ENCODE assay signal across 8 mouse cellular contexts in the genomic region with DNA sequence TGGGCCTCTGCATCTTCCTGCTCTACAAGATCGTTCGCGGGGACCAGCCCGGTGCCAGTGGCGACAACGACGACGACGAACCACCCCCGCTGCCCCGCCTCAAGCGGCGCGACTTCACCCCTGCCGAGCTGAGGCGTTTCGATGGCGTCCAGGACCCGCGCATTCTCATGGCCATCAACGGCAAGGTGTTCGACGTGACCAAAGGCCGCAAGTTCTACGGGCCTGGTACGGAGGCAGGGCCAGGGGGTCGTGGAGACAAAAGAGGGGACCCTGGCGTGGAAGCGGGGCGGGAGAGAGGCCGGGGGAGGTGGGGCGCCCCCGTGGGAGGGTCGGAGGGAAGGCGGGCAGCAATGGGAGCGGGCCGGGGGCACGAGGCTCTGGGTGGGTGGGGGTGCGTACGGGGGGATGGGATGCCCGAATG. TPM values are rescaled to one million over a fixed set of nuclear protein-coding genes. Genes with fewer than 3 reads are reported as not detected.
DNase-seq lines count a peak whose midpoint lies in the region; ATAC-seq and TF ChIP-seq lines count a peak whose summit lies in the region.

No protein-coding gene starts in this region.

- ATAC-seq in heart, embryonic 12.5 days (ENCODE audit: insufficient number of reproducible peaks, low FRiP score) = peak; percentile 66
- peak; percentile 67 for ATAC-seq in forebrain, embryonic 13.5 days

- DNase-seq in heart, postnatal 10 days = no peak
- DNase-seq in right cerebral cortex, postnatal 36 days (ENCODE audit: low spot score in 2 of 2) = no peak
- DNase-seq in frontal cortex, adult 2 months (ENCODE audit: extremely low spot score in 1 of 2, low spot score in 1 of 2) = no peak
- no peak for DNase-seq in urinary bladder, postnatal 14 days (ENCODE audit: low spot score)

- H3K79me2 ChIP-seq in macrophage (ENCODE audit: inconsistent target) = no peaks in the 10 kb centered on the region

- 16% methylated on average over 38 of the region's 41 CpGs for WGBS in heart, embryonic 12.5 days
- WGBS in forebrain, embryonic 13.5 days = 30% methylated on average over 38 of the region's 41 CpGs
- whole genome bisulfite sequencing in macrophage (ENCODE audit: missing documents) = 30% methylated on average over 32 of the region's 41 CpGs

- H3K4me1 ChIP-seq in heart, embryonic 12.5 days (replicated peaks) = peaks cover 9% of the 10 kb centered on the region
- no peaks in the 10 kb centered on the region for H3K4me1 ChIP-seq in ES-Bruce4 (ENCODE audit: control insufficient read depth, insufficient read depth, low read length)
- peaks cover 15% of the 10 kb centered on the region; the same call in 1 of the 2 replicates for H3K4me1 ChIP-seq in forebrain, embryonic 13.5 days

- no peaks in the 10 kb centered on the region for H3K27me3 ChIP-seq in heart, embryonic 12.5 days (replicated peaks)
- no peaks in the 10 kb centered on the region for H3K27me3 ChIP-seq in ES-Bruce4 (ENCODE audit: control insufficient read depth, insufficient read depth, low read length, poor library complexity, severe bottlenecking)
- H3K27me3 ChIP-seq in forebrain, embryonic 13.5 days = no peaks in the 10 kb centered on the region

- intact Hi-C loops in heart, postnatal 10 days (cut with DNase I) = no loop called here

- peak overlapping the region; percentile 76 for H3K4me3 ChIP-seq in heart, embryonic 12.5 days
- H3K4me3 ChIP-seq in ES-Bruce4 (ENCODE audit: low read depth, low read length) (peak overlapping the region; percentile 85), macrophage (ENCODE audit: inconsistent target) (peak overlapping the region; percentile 45)
- H3K4me3 ChIP-seq in forebrain, embryonic 13.5 days = peak overlapping the region; percentile 61

- TF ChIP-seq EP300 in ES-Bruce4 (IDR thresholded peaks at IDR 0.05; ENCODE audit: insufficient read depth, low read depth, low read length) = no peak

- H3K36me3 ChIP-seq in heart, embryonic 12.5 days = peaks cover 9% of the 10 kb centered on the region; the same call in 1 of the 2 replicates
- H3K36me3 ChIP-seq in ES-Bruce4 (ENCODE audit: control insufficient read depth, insufficient read depth, low read length, poor library complexity, severe bottlenecking) (no peaks in the 10 kb centered on the region; the same call in none of the 2 replicates), macrophage (ENCODE audit: inconsistent target) (no peaks in the 10 kb centered on the region)
- H3K36me3 ChIP-seq in forebrain, embryonic 13.5 days (ENCODE audit: poor library complexity, severe bottlenecking) = peaks cover 7% of the 10 kb centered on the region; the same call in 1 of the 2 replicates

- H3K4me2 ChIP-seq in heart, embryonic 12.5 days = peak overlapping the region; percentile 67
- peak overlapping the region; percentile 67 for H3K4me2 ChIP-seq in forebrain, embryonic 13.5 days

- H3K27ac ChIP-seq in heart, embryonic 12.5 days (ENCODE audit: poor library complexity, severe bottlenecking) = peak overlapping the region; percentile 85
- H3K27ac ChIP-seq in ES-Bruce4 (ENCODE audit: insufficient read depth, low read length) (no peak overlapping the region), macrophage (no peak overlapping the region)
- peak overlapping the region; percentile 78 for H3K27ac ChIP-seq in forebrain, embryonic 13.5 days

- no peak for TF ChIP-seq POLR2A in ES-Bruce4 (IDR thresholded peaks at IDR 0.05; ENCODE audit: insufficient read depth, low read length)

- peak overlapping the region; percentile 87 for H3K9ac ChIP-seq in heart, embryonic 12.5 days
- H3K9ac ChIP-seq in ES-Bruce4 (ENCODE audit: low read depth, poor library complexity, severe bottlenecking) = peak overlapping the region; percentile 66
- peak overlapping the region; percentile 87 for H3K9ac ChIP-seq in forebrain, embryonic 13.5 days

- no peaks in the 10 kb centered on the region for H3K9me3 ChIP-seq in heart, embryonic 12.5 days (replicated peaks)
- H3K9me3 ChIP-seq in ES-Bruce4 (replicated peaks; ENCODE audit: control insufficient read depth, insufficient read depth, low read length, poor library complexity, severe bottlenecking) = no peaks in the 10 kb centered on the region
- H3K9me3 ChIP-seq in forebrain, embryonic 13.5 days (replicated peaks) = no peaks in the 10 kb centered on the region

- TF ChIP-seq CTCF in ES-Bruce4 (IDR thresholded peaks at IDR 0.05; ENCODE audit: low read depth, low read length) = no peak

RNA-seq across cellular contexts. Expression of a gene that starts 0.4 kb away (rescaled TPM):
- 144 TPM in 2 replicates for polyA plus RNA-seq in heart, embryonic 12.5 days (2016; fragmentation: Nextera tagmentation; extraction: Ambion mirVana)
- total RNA-seq in heart, postnatal 10 days (2021) = 10 to 100 TPM; 39.5 TPM
- polyA plus RNA-seq in ES-Bruce4 (2011; ENCODE audit: insufficient read depth, insufficient read length, low read depth, missing spikeins) = 64.3 and 64.9 TPM in 2 replicates
- polyA plus RNA-seq in forebrain, embryonic 13.5 days (2015; fragmentation: Nextera tagmentation; extraction: Ambion mirVana) = 430 and 475 TPM in 2 replicates
- total RNA-seq in macrophage (2018; cell fraction: chromatin; rRNA removed) = 10 to 100 TPM in 1 of 26 experiments, 1 to 10 TPM in 25; 1.2 to 25.2 (median 4.5) TPM
- 10 to 100 TPM; 54.9 to 99.9 (median 75.4) TPM for total RNA-seq in macrophage (2018; cell fraction: cytosol; rRNA removed)
- total RNA-seq in macrophage (2018; cell fraction: nucleus; rRNA removed) = 10 to 100 TPM; 12.2 to 56.9 (median 31.4) TPM
- polyA plus RNA-seq in macrophage (2018) = 66.4 to 99.8 TPM (median 83.3 TPM) in 3 replicates
- 250 and 295 TPM in 2 replicates for polyA plus RNA-seq in frontal cortex, adult 2 months (2012; rRNA removed)

RNA-seq across cellular contexts. Expression of a gene that starts 46.8 kb away (rescaled TPM):
- 1.4 and 1.6 TPM in 2 replicates for polyA plus RNA-seq in heart, embryonic 12.5 days (2016; fragmentation: Nextera tagmentation; extraction: Ambion mirVana)
- total RNA-seq in heart, postnatal 10 days (2021) = 1 to 10 TPM; 1.8 to 2.5 TPM
- polyA plus RNA-seq in ES-Bruce4 (2011; ENCODE audit: insufficient read depth, insufficient read length, low read depth, missing spikeins) (8.5 and 9.1 TPM in 2 replicates), macrophage (2018) (3.3 to 8.8 TPM (median 6.5 TPM) in 3 replicates)
- 3.1 and 4.3 TPM in 2 replicates for polyA plus RNA-seq in forebrain, embryonic 13.5 days (2015; fragmentation: Nextera tagmentation; extraction: Ambion mirVana)
- total RNA-seq in macrophage (2018; cell fraction: chromatin; rRNA removed) = 10 to 100 TPM in 16 of 26 experiments, 1 to 10 TPM in 9, under 1 TPM in 1; 0.87 to 28.2 (median 12.8) TPM
- total RNA-seq in macrophage (2018; cell fraction: cytosol; rRNA removed) = 10 to 100 TPM in 1 of 26 experiments, 1 to 10 TPM in 25; 1.6 to 10.1 (median 6.8) TPM
- 10 to 100 TPM in 11 of 26 experiments, 1 to 10 TPM in 15; 1.3 to 19.6 (median 9.2) TPM for total RNA-seq in macrophage (2018; cell fraction: nucleus; rRNA removed)
- polyA plus RNA-seq in frontal cortex, adult 2 months (2012; rRNA removed) = 10.6 and 12.6 TPM in 2 replicates

Comparison
In these comparisons a context has a peak if more than half of its experiments do, and no peak if none do; other contexts are left out.
1. H3K27ac ChIP-seq: peak in heart, embryonic 12.5 days (single experiment) and forebrain, embryonic 13.5 days (single experiment); none in ES-Bruce4 (single experiment) and macrophage (single experiment).
2. Peak in every context shown above with its lines, with median percentiles within 50 percentile points of each other: H3K4me3 ChIP-seq and H3K9ac ChIP-seq.